Mouse (Mus musculus): ENCODE results near the gene Zfp536. TPM values are rescaled to one million over a fixed set of nuclear protein-coding genes. Genes with fewer than 3 reads are reported as not detected.

Zfp536 gene
- not detected in 2 replicates for total RNA-seq (2017)

DNA sequence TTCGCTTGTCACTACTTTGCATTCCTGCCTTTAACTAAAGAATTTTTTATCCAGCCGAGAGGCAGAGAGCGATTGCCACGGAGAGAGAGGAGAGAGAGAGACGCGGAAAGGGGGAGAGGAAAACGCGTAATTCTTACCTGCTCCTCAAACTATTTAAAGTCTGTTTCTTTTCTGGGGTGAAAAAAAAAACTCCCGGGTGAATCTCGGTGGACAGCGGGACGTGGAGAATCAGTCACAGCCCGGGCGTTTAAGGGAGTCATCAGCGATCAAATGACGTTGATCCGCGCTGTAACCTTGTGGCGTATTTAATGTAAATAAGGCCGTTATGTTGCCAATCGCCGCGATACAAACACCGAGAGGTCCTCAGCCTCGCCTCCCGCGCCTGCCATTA is at the start of gene Zfp536:
Zfp536 (minus strand) TSS at position 330 of the 391 bp plus-strand sequence.
- ATAC-seq (replicated peaks; ENCODE audit: low read depth, poor library complexity, severe bottlenecking), result no peak

DNA sequence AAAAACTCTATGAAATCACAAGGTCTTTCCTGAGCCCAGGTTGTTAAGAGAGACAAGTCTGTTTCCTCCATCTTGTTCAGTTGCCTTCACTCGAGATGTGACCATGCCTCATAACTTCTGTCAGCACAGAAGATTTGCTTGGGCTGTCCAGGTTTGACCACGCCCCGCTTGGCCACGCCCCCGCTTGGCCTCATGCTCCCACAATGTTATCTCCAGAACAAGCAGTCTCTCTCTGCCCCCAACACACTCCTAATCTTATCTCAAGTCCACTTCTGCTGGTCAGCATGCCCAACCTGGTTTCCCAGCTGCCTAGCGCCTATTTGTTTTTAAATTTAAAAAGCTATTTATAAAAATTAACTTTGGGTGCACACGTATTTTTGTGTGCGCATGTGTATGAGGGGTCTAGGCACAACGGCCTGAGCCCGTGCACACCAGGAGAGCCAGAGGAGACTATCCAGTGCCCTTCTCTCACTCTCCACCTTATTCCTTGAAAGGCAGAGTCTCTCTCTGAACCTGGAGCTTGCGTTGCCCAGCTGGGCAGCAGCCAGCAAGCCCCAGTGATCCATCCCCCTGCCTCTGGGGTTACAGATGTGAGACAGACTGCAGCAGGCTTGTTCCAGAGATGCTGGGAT is 47.3 kb upstream of the Zfp536 start:
- ATAC-seq (replicated peaks; ENCODE audit: low read depth, poor library complexity, severe bottlenecking), result no peak

DNA sequence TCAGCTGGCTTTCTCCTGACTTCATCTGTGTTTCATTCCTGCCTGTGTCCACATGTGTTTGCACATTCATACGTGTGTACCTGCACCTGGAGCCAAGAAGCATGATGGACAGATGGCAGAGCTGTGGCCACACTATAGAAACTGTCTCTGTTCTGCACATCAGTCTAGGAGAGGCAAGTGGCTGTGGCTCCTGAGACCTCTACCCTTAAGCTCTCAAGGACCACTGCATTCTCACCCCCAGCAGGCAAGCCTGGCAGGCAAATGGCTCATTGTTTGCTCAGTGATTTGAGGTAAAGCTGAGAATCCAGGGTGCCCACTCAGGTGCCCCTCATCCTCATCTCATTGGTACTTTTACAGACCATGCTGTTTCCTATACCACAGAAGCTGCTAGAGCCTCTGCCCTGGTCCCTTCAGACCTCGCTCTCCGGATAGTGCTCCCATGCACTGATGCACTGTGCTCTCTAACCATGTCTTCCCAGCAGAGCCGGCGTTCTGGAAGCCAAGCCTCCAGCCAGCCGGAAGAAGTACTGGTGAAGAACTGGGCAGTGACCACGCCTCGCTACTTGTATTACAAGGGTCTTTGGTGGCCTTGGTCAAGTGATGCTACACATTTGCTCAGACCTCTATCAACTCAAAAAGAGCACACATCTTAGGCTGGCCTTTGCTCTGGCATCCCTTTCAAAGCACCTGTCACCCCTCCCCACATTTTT is 45.3 kb upstream of the Zfp536 start:
- no peak for ATAC-seq (replicated peaks; ENCODE audit: low read depth, poor library complexity, severe bottlenecking)

DNA sequence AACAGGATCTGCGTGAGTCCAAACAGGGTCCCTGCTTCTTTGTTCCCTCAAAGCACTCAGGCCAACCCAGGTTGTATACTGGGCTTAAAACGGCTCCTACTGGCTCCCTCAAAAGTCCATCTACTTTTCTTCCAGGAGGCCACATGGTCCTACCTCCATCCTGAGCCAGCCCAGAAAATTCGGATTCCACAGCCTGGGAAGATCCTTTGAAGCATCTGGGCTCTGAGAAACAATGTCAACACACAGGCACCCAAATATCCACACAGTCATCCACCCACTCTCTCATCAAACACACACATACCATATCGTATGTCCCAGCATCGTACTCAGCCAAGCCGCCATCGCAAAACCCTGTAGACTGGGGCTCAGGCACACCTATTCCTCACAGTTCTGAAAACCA is 43.5 kb upstream of the Zfp536 start:
- no peak for ATAC-seq (replicated peaks; ENCODE audit: low read depth, poor library complexity, severe bottlenecking)

DNA sequence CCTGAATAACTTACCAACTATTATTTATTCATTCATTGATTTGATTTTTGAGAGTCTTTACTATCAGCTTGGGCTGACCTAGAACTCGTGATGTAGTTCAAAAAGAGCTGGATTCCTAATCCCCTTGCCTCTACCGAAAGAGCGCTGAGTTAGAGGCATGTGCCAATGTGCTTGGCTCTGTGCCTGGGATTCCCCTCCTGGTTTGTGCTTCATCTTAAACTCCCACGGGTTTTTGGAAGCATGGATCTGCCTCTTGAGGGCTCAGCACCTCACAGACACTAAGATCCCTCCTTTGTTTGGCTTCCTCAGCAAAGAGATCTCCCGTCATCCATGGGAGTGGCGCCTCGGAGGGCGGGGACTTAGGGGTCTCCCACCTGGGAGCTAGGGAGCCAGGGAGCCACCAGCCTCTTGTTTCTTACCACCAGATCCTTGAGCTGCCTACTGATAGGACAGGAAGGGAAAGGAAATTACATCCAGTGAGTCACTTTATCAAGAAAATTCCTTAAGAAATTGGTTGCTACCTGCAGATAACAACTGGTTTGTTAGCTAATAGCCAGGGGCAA is 41.5 kb upstream of the Zfp536 start:
- ATAC-seq (replicated peaks; ENCODE audit: low read depth, poor library complexity, severe bottlenecking), result no peak

DNA sequence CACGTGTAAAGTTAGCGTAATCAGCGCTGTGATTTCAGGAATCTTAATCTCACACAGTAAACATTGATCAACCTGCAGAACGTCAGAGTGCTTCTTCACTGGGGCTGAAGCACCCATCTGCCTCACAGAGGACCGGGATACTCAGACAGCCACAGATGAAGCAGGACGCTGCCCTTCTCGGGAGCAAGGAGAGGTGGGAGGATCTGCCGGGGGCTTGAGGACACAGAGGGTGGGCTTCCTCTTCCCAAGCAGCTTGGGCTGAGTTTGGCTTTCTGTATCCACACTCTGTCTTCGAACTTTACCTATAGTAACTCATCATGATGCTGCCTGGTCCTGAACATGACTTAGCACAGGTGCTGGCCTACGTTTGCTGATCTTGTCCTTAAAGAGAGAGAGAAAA is 40.2 kb upstream of the Zfp536 start:
- ATAC-seq (replicated peaks; ENCODE audit: low read depth, poor library complexity, severe bottlenecking), result no peak

DNA sequence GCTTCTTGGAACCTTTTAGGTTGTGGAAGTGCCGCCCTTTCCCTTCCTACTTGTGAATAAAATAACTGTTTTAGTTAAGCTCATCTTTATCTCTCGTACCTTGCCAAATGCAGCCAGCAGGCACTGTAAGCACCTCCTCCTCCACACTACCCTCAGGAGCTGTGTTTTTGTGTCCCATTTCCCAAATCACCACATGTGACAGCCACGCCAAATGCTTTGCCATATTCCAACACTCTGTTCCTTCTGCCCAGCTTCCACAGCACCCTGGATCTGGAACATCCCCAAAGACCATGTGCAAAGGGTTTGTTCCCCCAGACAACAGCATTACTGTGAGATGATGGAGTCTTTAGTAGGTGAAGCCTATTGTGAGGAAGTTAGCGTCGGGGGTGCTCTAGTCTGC is 36.5 kb upstream of the Zfp536 start:
- ATAC-seq (replicated peaks; ENCODE audit: low read depth, poor library complexity, severe bottlenecking), result no peak

DNA sequence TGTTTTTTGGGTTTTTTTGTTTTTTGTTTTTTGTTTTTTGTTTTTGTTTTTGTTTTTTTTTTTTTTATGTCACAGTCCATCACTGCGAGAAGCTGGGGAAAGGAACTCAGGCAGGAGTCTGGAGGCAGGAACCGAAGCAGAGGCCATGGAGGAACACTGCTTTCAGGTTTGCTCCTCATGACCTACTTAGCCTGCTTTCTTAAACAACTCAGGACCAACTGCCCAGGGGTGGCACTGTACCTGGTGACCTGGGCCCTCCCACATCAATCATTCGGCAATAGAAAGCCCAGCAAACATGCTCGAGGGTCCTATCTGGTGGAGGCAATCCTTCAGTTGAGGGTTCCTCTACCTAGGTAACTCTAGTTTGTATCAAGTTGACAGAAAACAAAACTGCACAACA is 35.6 kb upstream of the Zfp536 start:
- ATAC-seq (replicated peaks; ENCODE audit: low read depth, poor library complexity, severe bottlenecking), result no peak

DNA sequence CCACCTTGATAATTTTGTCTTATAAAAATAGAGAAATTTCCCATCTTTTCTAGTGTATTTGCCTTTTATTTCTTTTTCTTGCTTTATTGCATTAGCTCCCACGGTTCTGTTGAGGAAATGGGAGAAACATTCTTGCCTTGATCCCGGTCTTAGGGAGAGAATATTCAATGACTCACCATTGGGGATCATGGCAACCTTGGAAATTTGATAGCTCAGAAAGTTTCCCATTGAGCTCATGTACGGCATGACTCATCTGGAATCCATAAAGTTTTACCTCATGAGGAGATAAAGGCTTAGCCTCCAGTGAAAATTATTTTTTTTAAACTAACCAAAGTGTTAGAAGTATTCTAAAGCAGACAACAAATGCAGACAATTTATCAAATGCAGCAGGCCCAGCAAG is 27.7 kb upstream of the Zfp536 start:
- no peak for ATAC-seq (replicated peaks; ENCODE audit: low read depth, poor library complexity, severe bottlenecking)

DNA sequence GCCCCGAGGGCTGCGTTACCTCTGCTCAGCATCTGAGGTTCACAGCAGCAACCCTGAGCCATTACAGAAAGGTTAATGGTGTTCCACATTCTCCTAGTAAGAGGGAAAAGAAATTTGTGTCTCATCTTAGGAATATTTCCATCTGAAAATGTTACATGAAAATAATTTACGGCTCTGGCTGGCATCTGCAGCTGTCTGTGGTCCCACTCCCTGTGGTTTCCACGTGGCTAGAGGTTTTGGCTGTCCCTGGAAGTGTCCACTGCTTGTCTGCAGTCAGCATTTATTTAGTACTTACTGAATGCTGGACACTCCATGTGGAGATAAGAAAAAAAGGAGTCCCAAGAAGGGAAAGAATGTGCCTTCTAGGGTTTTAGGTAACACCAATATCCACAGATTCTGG is 15.3 kb upstream of the Zfp536 start:
- no peak for ATAC-seq (replicated peaks; ENCODE audit: low read depth, poor library complexity, severe bottlenecking)

DNA sequence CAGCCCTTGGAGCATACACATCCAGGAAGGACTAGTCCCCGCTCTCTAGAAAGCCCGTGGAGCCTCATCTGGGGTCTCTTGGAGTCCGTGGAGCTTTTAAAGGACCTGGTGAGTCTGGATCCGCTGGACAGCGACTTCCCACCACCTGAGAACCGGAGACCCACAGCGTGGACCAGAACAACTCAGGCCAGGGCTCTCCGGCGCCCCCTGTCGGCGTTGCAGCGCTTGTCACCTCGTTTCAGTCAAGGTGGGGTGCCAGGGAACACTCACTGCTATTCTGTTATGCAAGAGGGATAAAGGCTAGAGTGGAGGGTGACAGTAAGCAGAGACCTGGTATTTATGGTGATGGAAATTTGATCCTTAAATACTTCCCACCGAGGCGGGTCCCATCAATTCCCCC is 2.1 kb upstream of the Zfp536 start:
- peak; percentile 67 for ATAC-seq (replicated peaks; ENCODE audit: low read depth, poor library complexity, severe bottlenecking)

DNA sequence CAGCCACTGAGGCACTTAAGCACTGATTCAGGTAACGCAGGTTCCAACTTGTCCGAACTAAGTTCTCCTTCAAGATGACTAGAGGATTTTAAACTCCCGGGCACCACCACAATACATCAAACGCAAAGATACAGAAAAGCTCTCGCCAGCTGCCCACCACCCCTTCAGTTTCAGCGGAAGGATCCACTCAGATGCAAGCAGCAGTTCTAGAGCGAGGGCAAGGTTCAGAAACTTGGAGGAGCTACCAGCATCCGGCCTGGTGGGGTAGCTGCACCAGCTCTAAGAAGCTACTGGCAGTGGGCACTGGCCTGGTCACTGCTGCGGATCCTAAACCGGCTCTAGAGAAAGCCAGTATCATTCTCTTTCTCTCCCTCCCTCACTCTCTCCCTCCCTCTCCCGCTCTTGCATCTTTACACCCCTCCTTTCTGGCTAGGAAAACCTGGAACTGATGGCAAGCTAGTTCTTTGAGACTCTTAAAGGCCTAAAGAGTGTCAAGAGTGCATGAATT is 1.1 kb upstream of the Zfp536 start:
- no peak for ATAC-seq (replicated peaks; ENCODE audit: low read depth, poor library complexity, severe bottlenecking)

DNA sequence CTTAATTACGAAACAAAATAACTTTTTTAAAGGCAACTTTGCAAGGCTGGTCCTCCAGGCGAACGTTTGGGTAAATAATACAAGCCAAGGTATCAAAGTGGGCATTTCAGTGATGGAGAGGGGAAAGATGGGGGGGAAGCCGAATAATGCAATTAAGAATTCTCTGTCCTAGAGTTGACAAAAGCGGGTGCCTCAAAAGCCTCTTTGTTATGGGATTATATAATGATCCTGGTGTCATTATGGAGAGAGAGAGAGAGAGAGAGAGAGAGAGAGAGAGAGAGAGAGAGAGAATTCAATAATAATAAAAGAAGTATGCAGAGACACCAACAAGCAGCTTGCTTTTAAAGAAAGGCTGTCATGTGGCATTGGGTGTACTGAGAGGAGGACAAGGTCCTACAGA is 465 bp upstream of the Zfp536 start:
- ATAC-seq (replicated peaks; ENCODE audit: low read depth, poor library complexity, severe bottlenecking), result no peak

DNA sequence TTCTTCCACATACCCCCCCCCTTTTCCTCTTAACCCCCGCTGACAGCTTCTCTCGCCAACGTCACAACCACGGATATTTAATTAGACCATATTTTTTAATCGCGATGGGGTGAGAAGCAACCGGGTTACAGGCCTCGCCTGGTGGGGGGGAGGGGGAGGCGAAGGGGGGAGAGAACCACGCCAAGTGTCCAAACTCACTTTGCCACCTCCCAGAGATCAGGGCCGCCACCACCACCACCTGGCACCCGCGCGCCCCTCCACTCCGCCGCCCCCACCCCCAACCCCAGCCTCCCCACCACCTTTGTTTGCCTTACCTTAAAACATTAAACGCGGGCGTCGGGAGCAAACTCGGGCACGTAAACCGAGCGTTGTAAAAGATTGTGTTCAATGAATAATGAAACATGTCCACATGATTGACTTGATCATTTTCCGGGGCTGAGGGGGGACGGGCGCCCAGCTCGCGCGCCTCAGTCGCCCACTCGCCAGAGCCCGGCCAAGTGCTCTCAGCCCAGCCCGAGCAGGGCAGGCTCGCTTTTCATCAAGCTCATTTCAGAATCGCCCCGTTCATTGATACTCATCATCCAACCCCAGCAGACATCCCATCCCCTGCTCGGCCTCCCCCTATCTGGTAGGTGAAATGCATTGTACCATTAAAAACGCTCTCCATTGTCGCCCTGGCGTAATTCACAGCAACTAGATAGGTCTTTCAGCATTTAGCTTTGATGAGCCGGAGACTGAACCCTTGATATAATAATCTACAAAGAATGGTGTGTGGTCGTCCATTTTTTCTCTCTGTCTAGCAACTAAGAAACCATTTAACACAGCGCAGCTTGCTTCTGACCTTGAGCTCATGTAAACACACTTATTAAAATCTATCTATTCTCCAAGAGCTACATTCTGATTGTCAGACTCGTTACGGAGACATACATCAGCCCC is 797 bp downstream of the Zfp536 start:
- ATAC-seq (replicated peaks; ENCODE audit: low read depth, poor library complexity, severe bottlenecking), result no peak

DNA sequence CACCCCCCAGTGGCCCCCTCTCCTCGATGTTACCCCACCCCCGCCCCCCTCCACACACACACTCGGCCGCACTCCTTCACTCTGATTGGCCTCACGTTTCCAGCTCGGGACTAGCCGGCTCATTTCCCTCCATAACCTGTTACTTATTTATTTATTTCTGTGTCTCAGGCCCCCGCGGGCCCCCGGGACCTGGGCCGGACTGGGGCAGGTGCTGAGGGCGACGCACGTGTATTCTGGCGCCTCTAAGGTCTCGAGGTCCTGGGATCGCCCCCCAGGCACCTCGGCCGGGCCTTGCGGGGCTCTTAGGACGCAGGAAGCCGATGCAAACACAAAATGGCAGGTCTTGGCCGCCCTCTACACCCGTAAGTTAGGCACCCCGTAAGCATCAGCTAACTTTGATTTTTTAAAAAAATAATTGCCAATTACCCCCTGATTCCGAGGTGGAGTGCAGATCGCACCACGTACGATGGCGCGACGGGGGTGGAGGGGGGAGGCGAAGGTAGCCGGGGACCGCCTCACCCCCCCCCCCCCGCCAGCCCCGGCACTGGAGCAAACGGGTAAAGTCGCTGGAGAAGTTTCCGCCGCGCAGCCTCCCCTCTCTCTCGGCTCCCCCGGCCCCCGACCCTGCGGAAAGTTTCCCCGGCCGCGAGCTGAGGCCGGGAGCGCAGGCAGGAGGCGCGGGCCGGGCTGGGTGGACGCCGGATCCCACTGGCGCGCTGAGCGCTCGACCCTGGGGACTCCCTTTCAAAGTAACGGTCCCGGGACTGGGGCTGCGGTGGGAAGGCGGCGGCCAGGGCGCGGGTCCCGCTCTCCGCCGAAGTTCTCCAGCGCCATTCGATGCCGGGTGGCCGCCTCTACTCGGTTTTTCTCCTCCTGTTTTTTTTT is 1.7 kb downstream of the Zfp536 start:
- no peak for ATAC-seq (replicated peaks; ENCODE audit: low read depth, poor library complexity, severe bottlenecking)

DNA sequence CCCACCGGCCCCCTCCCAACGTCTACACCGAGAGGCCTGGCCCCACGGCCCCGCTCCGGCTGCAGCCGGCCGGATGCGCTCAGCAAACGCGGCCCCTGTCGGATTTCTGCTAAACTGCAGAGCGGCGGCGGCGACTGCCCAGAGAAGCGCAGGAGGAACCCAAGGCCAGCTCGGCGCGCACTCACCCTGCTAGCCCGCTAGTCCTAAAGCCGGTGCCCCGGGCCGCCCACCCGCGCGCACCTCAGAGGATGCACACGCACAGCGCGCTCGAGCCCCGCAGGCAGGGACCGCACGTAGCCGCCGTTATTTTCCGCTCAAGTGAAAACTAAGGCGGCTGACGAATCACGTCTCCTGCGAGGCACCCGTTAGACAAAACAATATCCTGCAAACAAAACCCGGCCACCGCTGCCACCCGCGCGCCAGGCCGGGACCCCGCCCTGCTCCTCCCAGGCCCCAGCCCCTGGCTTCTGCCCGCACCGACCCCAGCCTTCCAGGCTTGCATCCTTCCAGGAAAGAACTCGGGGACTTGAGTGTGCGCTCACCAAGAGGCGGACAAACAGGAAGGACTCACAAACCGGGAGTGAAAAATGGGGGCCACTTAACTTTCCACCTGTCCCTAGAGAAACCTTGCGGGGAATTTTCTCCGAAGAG is 2.9 kb downstream of the Zfp536 start:
- peak; percentile 79 for ATAC-seq (replicated peaks; ENCODE audit: low read depth, poor library complexity, severe bottlenecking)

DNA sequence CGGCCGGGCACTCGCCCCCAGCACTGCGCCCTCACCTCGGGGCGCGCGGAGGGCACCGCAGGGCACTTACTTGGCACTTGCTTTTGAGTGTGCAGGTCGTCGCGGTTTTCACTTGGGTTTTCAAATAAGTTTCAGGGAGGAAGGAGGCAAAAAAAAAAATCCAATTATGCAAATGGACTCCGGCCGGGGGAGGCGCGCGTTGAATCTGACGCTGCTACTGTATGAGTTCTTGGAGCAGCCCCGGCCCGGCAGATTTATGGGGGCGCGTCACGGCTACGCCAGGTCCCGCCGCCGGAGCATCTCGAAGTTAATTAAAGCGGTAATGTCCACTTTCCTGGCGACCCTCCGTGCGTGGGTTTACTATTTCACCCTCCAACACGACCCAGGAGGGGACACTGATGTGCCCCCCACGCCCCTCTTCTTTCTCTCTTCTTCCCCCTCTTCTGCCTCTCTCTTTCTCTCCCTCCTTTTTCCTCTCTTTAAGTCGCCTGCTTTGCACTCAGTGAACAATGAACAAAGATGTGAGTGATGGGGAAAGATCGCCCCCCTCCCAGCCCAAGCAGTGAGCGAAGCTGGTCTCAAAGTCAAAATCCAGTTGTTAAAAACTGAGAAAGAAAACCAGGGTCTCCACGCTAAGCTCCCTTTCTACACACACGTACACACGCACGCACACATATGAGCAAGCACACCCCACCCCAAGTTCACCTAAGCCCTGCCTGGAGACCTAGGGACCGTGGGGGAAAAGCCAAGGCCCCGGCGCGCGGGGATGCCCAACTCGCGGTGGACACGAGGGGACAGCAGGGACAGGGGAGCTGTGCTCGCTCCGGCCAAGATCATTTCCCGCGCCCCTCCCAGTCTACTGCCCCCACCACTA is 3.7 kb downstream of the Zfp536 start:
- no peak for ATAC-seq (replicated peaks; ENCODE audit: low read depth, poor library complexity, severe bottlenecking)

DNA sequence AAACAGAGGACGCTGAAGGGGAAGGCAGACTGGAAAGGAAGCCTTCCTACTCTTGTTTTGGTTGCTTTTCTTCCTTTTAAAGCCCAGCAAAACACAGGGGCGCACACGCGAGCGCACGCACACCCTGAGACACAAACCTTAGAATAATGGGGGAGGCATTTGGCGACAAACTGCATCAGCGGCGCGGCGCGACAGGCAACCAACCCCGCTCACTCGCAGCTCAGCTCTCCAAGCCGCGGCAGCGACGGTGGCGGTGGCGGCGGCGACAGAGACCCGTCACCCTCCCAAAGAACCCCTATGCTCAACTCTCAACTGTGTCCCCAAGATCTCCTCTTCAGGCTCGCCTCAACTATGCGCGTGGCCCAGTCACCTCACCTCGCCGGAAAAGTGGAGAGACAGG is 4.4 kb downstream of the Zfp536 start:
- ATAC-seq (replicated peaks; ENCODE audit: low read depth, poor library complexity, severe bottlenecking), result no peak
